Mouse (Mus musculus) stomach, postnatal 0 days (tissue): ENCODE results near the gene Zdhhc21. TPM values are rescaled to one million over a fixed set of nuclear protein-coding genes. Genes with fewer than 3 reads are reported as not detected.

Experiments used
- ATAC-seq: fragments of 200-750 bp; cut with Nextera tagmentation; 2 replicates; pipeline ENCODE4 v1.8.0; 2017; ENCODE audit not compliant: low FRiP score, low TSS enrichment
- DNase-seq: peaks from one replicate; pipeline ENCODE4 v3.0.0-alpha.2; 2016; ENCODE audit warnings: low spot score
- H3K27ac ChIP-seq: fragments of 300-500 bp; sonication (generic); replicated peaks from 2 replicates; pipeline ENCODE4 v1.5.1; 2014; ENCODE audit warnings: mild to moderate bottlenecking, control low read depth
- H3K27me3 ChIP-seq: fragments of 300-500 bp; sonication (generic); 2 replicates; pipeline ENCODE4 v1.6.1; 2014; ENCODE audit warnings: low read length; ENCODE audit not compliant: control insufficient read depth, insufficient read depth
- H3K36me3 ChIP-seq: fragments of 300-500 bp; sonication (generic); 2 replicates; pipeline ENCODE4 v1.6.1; 2014; ENCODE audit warnings: low read length, mixed read lengths; ENCODE audit not compliant: control insufficient read depth, insufficient read depth
- H3K4me1 ChIP-seq: fragments of 300-500 bp; sonication (generic); replicated peaks from 2 replicates; pipeline ENCODE4 v1.6.1; 2014; ENCODE audit warnings: antibody characterized with exemption; ENCODE audit not compliant: control insufficient read depth, insufficient read depth
- H3K4me2 ChIP-seq: fragments of 300-500 bp; sonication (generic); replicated peaks from 2 replicates; pipeline ENCODE4 v1.6.1; 2014; ENCODE audit warnings: low read depth, mild to moderate bottlenecking, control low read depth, moderate library complexity
- H3K4me3 ChIP-seq: fragments of 300-500 bp; sonication (generic); 2 replicates; pipeline ENCODE4 v1.5.1; 2014; ENCODE audit warnings: low read depth, low read length, control low read depth
- H3K9ac ChIP-seq: fragments of 300-500 bp; sonication (generic); 2 replicates; pipeline ENCODE4 v1.6.1; 2014; ENCODE audit warnings: mild to moderate bottlenecking, low read length, control low read depth, mixed read lengths
- H3K9me3 ChIP-seq: fragments of 300-500 bp; sonication (generic); 2 replicates; pipeline ENCODE4 v1.6.1; 2016; ENCODE audit warnings: low read length; ENCODE audit not compliant: control insufficient read depth
- CTCF ChIP-seq: IDR thresholded peaks from 2 replicates; pipeline ENCODE4 v1.5.1; 2016; ENCODE audit warnings: antibody characterized with exemption, low read depth, mild to moderate bottlenecking, moderate library complexity
- EP300 ChIP-seq: optimal IDR thresholded peaks from 2 replicates; pipeline ENCODE3; 2016; ENCODE audit warnings: antibody characterized with exemption
- WGBS: fragments of 180-500 bp; shearing (Covaris S2); extraction: QIAGEN DNeasy Blood & Tissue Kit; methylation state at CpG from one replicate; pipeline ENCODE4 v1.1.7; 2014; 5-methylcytosine and 5-hydroxymethylcytosine counted together
- polyA plus RNA-seq: library from polyadenylated mRNA; unstranded; fragments of >200 nt; fragmentation: Nextera tagmentation; extraction: Ambion mirVana; gene quantifications from 2 replicates; pipeline ENCODE4 v1.2.1, GENCODE M21; 2015

Zdhhc21 gene
- polyA plus RNA-seq, 1 experiment from 2014 or later: 10.4 TPM

DNA sequence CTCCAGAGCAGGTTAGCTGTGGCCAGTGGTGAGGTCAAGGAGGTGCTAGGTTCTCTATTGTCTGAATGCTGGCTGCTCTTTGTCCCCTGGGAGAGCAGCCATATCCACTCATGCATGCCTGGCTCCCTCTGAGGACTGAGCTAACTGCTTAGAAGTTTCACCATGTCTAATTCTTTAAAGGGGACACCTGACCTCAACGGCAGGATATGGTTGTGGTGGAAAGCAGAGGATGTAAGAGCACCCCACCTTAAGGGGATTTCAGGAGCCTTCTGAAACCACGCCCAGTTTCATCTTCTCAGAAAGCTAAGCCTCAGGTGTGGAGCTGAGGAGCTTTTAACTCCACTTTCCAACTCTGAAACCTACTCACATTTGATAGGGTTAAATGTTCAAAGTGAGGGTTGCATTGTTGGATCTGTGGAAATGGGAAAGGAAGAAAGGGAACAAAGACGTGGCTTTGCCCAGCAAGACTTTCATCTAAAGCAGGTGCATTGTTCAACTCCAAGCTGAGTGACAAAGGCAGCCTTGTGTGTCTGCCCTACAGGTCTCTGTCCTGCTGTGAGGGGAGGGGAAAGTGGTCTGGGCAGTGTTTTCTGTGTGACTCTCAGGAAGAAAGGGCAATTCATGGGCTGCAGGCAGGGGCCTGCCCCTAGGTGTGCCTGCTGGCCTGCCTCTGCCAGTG, 104.0 kb downstream of the Zdhhc21 start:
- H3K4me3 ChIP-seq: no peak overlapping the region
- H3K4me1 ChIP-seq: no peaks in the 10 kb centered on the region
- H3K27ac ChIP-seq: no peak overlapping the region
- H3K9ac ChIP-seq: no peak overlapping the region
- ATAC-seq (no peak), DNase-seq (no peak)
- WGBS: 58% methylated on average over 3 of the region's 3 CpGs
- TF ChIP-seq CTCF (no peak), EP300 (no peak)
- no peaks in the 10 kb centered on the region for H3K27me3 ChIP-seq
- H3K4me2 ChIP-seq: no peak overlapping the region
- no peaks in the 10 kb centered on the region for H3K9me3 ChIP-seq
- H3K36me3 ChIP-seq: no peaks in the 10 kb centered on the region

Other genes starting within 250 kb of the Zdhhc21 start
- gene Nfib, start 154.2 kb downstream of the Zdhhc21 start, polyA plus RNA-seq: 18.8 and 19.9 TPM in 2 replicates
- 0.05 TPM in 1 of 2 replicates, not detected in the other for gene Cer1, start 25.2 kb upstream of the Zdhhc21 start, polyA plus RNA-seq
- 2.9 and 3.4 TPM in 2 replicates for gene Frem1, start 192.4 kb upstream of the Zdhhc21 start, polyA plus RNA-seq